Mouse (Mus musculus) MEL (cell line): ENCODE results near the gene Dcdc2b.

Experiments
- CTCF ChIP-seq, 3 experiments: IDR thresholded peaks in 2 of 3; conservative IDR thresholded peaks in 1 of 3; 2 replicates each; pipeline ENCODE4 v1.5.1; 2011 to 2012; ENCODE audit warnings: low read length in 3 of 3, low read depth in 2 of 3, mild to moderate bottlenecking in 2 of 3, improper control_type of control experiment in 1 of 3, inconsistent platforms in 1 of 3, mixed read lengths in 1 of 3, moderate library complexity in 1 of 3; ENCODE audit not compliant: control insufficient read depth in 1 of 3, insufficient read depth in 1 of 3, poor library complexity in 1 of 3, severe bottlenecking in 1 of 3
- ELF1 ChIP-seq: IDR thresholded peaks from 2 replicates; pipeline ENCODE4 v1.6.1; 2014; ENCODE audit warnings: low read depth, mild to moderate bottlenecking, inconsistent platforms, low read length, improper control_type of control experiment, moderate library complexity
- EP300 ChIP-seq, 2 experiments: IDR thresholded peaks; 2 replicates each; pipeline ENCODE4 v1.6.1; 2011; ENCODE audit warnings: improper control_type of control experiment in 2 of 2, low read length in 2 of 2, low read depth in 1 of 2, mild to moderate bottlenecking in 1 of 2
- GATA1 ChIP-seq: IDR thresholded peaks from 2 replicates; pipeline ENCODE4 v1.6.1; 2011; ENCODE audit warnings: low read depth, low read length, improper control_type of control experiment
- MAX ChIP-seq: IDR thresholded peaks from 2 replicates; pipeline ENCODE4 v1.6.1; 2011; ENCODE audit warnings: low read length, improper control_type of control experiment
- NELFE ChIP-seq: IDR thresholded peaks from 2 replicates; pipeline ENCODE4 v1.6.1; 2011; ENCODE audit warnings: low read depth, low read length, improper control_type of control experiment
- POLR2A ChIP-seq, 2 experiments: IDR thresholded peaks; 2 replicates each; pipeline ENCODE4 v1.6.1; 2011 to 2012; ENCODE audit warnings: low read length in 2 of 2, mild to moderate bottlenecking in 2 of 2, control low read depth in 1 of 2, improper control_type of control experiment in 1 of 2, low read depth in 1 of 2, moderate library complexity in 1 of 2; ENCODE audit not compliant: control insufficient read depth in 1 of 2, insufficient read depth in 1 of 2, poor library complexity in 1 of 2
- POLR2AphosphoS2 ChIP-seq: IDR thresholded peaks from 2 replicates; pipeline ENCODE4 v1.6.1; 2011; ENCODE audit warnings: low read length, improper control_type of control experiment
- RAD21 ChIP-seq: IDR thresholded peaks from 2 replicates; pipeline ENCODE4 v1.6.1; 2011; ENCODE audit warnings: mild to moderate bottlenecking, low read depth, low read length, improper control_type of control experiment
- TAL1 ChIP-seq: IDR thresholded peaks from 2 replicates; pipeline ENCODE4 v1.6.1; 2012; ENCODE audit warnings: mild to moderate bottlenecking, inconsistent platforms, low read length, moderate library complexity, mixed read lengths
- TCF12 ChIP-seq: IDR thresholded peaks from 2 replicates; pipeline ENCODE4 v1.6.1; 2014; ENCODE audit warnings: low read depth, mild to moderate bottlenecking, inconsistent platforms, low read length, improper control_type of control experiment, moderate library complexity
- ZC3H11A ChIP-seq: IDR thresholded peaks from 2 replicates; pipeline ENCODE4 v1.6.1; 2012; ENCODE audit warnings: low read depth, mild to moderate bottlenecking, inconsistent platforms, low read length, improper control_type of control experiment

GRCm38 (mm10) chr4:129618786-129619691 lies 5.0 kb upstream of the Dcdc2b start, which contains the start of gene Iqcc:
- peak; percentile 95 for TF ChIP-seq NELFE
- TF ChIP-seq ELF1: peak; percentile 72
- no peak for TF ChIP-seq TCF12
- peak; percentile 82 to 97 for TF ChIP-seq POLR2A (IDR thresholded peaks at IDR 0.05; ENCODE audit: control insufficient read depth in 1 of 2, insufficient read depth in 1 of 2, low read depth in 1 of 2, low read length in 2 of 2, poor library complexity in 1 of 2)
- TF ChIP-seq EP300 (IDR thresholded peaks at IDR 0.05; ENCODE audit: low read depth in 1 of 2, low read length in 2 of 2): no peak
- TF ChIP-seq CTCF (IDR thresholded peaks at IDR 0.05 in 2 of 3, conservative IDR thresholded peaks at IDR 0.05 in 1 of 3; ENCODE audit: control insufficient read depth in 1 of 3, insufficient read depth in 1 of 3, low read depth in 2 of 3, low read length in 3 of 3, poor library complexity in 1 of 3, severe bottlenecking in 1 of 3): 0 out of 6 replicates have a peak, but pooled peaks of 1 of the 3 experiments have one; percentile 0
- TF ChIP-seq TAL1: no peak
- TF ChIP-seq RAD21: no peak
- peak; percentile 99 for TF ChIP-seq POLR2AphosphoS2
- TF ChIP-seq GATA1: no peak
- TF ChIP-seq MAX: no peak; the same call in 1 of the 2 replicates
- TF ChIP-seq ZC3H11A: no peak
